Mouse (Mus musculus): ENCODE measurements at regions not wholly inside any gene's neighbourhood (a gene's known extent, or its start where the extent isn't known, plus 50 kb on each side); places are given as distances from the start of the nearest gene placed in this dataset.
A peak's percentile ranks its signal among the peaks of the same experiment; 100 is the strongest.

DNA sequence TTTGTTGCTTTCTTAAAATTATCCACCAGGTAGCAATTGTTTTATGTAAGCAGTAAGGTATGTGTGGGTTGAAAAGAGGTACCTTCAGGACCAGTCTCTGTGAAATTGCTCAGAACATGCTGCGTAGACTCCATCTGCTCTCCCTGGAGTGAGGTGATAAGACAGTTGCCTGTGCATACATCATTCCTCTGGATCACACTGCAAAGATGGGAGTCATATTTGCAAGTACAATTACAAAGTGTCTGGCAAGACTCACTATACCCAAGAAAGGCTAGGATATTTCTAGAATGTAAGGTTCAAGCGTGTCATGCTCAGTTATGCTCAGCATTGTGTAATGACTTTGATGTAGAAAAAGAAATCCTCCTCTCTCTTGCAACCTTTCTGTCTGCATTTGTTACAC is 1283.5 kb upstream of the Slc10a2 start:
- peak; percentile 7 for DNase-seq (ENCODE audit: low spot score)

DNA sequence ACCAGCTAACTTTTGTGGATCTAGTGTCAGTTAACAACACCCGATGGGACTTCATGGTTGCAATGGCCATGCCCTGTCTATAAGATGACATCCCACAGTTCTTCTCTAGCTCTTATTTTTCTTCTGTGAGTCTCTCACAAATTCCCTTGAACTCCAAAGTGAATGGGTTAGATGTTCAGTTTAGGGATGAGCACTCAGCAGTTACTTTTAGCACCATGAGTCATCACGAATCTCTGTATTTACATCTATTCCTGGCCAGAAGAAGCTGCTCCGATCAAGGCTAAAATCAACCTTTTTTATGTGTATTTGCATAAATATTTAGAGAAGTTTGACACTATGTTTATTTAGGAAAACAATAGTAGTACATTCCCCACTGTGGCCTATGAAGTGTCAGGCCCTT is 1269.6 kb upstream of the Slc10a2 start:
- no peak for DNase-seq (ENCODE audit: low spot score)

DNA sequence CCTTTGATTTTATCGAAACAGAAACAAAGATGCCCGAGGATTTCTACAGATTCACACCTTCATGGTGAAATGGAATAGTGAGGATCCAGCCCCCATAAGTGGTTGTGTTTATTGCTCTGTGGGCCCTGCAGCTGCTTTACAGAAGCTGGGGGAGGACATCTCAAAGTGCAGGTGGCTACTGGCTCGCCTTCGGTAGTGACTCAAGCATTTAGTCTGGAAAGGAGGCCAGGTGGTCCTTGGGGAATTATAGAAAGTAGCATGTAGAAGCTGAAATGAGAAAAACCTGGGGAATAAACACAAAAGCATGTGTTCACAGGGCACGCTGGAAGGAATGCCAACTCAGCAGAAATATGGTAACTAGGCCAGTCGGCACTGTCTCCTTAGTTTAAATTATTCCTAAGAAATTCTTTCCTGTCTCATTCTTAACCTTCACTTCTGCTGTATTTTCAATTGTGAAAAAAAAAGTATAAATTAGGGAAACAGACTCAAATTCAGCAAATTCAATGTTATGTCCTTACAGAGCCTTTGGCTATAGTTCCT is 1256.3 kb upstream of the Slc10a2 start:
- peak; percentile 6 for DNase-seq (ENCODE audit: low spot score)

- no peak for DNase-seq (ENCODE audit: low spot score)
Measured at GRCm38 (mm10) chr8:6357866-6358265, 1252.7 kb upstream of the Slc10a2 start.

- no peak for DNase-seq (ENCODE audit: low spot score)
Measured at GRCm38 (mm10) chr8:6350460-6350859, 1245.3 kb upstream of the Slc10a2 start.

DNA sequence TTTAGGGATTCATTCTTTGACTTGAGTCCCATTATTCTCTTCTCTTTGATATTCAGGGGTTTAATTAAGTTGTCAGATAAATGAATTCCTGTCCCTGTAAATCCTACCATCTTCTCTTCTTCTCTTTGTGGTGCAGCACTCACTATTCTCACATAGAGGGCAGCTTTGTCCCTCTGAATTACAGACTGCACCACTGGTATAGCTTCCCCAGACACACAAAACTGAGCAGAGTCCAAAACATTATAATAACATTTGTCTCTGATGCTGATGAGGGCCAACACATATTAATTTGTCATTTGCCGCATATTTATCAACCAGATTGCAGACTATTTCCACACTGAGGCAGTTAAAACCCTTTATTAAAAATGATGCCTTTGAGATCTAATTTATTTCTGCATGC is 1244.9 kb upstream of the Slc10a2 start:
- DNase-seq (ENCODE audit: low spot score) = peak; percentile 6

DNA sequence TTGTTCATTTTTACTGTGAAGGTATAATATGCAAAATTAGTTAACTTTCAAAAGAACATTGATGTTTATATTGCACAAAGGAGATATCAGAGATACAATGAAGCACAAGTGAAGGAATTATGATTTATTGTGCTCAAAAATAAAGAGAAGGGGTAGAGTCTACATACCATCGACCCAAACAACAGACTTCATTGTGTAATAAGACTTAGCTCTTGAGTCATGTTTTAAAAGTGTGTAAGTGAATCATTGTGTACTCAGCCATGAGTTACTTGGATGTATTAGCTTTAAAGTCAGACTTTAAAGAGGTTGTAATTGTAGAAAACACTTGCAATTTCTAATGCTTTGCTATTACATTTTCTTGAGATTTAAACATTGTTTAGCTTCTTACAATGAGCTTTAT is 1240.6 kb upstream of the Slc10a2 start:
- no peak for DNase-seq (ENCODE audit: low spot score)

DNA sequence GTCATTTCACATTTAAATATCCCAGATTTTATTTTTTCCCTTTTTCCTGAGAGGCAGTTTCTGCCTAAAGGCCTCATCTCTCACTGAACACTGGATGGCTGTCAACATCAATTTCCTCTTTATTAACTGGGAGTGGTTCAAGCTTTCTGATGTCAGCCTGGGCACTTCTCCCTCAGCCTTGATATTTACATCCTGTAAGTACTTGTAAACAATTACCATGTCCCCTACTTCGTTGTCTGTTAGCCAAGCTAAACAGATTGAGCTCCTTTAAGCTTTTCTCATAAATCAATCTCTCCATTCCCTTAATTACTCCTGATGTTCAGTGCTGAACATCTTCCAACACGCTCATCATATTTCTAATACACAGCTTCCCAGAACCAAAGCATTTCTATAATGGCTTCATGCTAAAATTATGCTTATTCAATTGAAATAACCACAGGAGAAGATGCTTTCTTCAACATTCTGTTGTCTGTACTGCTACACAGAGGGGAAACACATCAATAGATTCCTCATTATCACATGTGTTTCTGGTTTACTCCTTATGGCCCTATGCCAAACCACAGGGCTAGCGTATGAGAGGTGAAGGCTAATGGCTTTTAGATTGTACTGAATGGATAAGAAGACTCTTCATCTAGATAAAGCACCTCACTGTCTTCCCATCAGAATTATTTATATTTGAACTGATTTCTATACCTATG is 1235.2 kb upstream of the Slc10a2 start:
- no peak for DNase-seq (ENCODE audit: low spot score)

GRCm38 (mm10) chr8:6334254-6334993 is 1229.3 kb upstream of the Slc10a2 start:
- no peak for DNase-seq (ENCODE audit: low spot score)

DNA sequence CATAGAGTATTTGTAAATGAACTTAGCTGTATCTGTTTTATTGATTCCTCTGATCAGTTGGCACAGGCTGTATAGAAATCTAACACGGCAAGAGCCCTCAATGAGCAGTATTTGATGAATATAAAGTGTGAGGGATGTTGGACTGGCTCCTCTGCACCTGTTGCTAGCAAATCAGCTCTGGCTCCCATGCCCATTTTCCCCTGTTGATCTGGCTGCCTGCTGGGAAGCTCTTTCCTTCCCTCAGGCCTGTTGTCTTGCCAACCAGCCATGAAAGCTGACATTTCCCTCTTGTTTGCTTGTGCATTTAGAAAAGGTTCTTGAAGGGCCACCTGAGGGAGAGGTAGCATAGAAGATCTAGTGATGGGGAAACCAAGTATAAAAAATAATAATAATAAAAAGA is 1216.2 kb upstream of the Slc10a2 start:
- DNase-seq (ENCODE audit: low spot score) = no peak

DNA sequence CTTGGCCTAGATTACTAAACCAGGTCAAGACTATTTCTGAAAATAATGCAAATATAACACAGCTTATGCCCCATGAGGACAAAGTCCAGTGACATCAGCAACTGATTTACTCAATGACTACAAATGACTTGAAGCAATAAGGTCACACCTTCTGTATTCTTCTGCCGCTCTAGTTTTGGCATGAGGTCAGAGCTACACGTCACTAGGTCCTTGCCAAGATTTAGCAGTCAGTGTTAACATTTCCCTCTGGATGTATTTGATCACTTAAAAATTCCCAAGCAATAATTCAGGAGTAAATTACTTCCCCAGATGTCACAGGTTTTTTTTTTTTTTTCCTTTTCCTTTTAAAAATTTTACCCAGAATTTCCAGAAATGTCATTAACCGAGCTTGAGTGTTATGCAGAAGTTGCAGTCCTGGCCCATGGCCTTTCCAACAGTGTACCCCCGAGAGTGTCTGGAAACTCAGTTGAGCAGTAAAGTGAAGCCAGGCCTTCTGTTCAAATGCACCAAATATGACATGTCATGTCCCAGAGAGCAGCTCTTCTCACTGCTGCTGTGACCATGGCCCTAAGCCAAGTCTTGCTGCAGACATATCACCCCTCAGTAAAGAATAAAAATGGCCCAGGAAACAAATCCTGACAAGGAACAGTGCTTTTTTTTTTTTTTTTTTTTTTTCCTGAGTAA is 1210.2 kb upstream of the Slc10a2 start:
- no peak for DNase-seq (ENCODE audit: low spot score)

DNA sequence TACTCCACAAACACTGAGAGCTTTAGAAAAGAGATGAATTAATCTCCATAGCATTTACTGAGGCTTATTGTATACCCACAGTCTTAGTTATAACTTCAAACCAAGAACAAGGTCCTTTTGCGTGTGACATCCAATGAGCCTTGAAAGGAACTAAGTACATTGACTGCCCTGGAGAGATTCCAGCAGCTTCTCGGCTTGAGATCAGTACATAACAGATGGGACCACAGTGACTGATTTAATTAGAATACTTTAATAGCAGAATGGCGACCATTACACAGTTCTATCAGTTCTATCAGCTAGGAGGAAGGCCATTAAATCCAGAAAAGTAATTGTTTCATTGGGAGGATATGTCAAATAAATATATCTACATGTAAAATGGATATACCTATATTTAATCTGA is 1183.7 kb upstream of the Slc10a2 start:
- peak; percentile 5 for DNase-seq (ENCODE audit: low spot score)

DNA sequence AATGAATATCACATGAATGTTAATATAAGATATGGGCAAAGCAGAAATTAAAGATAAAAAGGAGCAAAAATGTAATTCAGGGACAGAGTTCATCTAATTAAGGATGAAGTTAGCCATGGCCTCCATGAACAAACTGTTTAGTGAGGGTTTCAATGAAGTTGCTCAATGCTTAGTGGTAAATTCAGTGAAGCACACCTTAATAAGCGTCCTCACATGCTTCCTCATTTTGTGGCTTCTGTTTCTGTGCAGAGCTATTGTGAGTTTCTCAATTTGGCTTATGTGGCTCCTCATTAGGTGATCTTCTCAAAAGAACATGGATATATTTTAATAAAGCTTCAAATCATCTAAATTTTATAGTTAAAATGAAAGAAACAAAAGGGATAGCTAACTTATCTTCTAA is 1174.8 kb upstream of the Slc10a2 start:
- DNase-seq (ENCODE audit: low spot score) = no peak
